Mouse (Mus musculus): Measurements from ENCODE around the gene Plekhj1. TPM values are rescaled to one million over a fixed set of nuclear protein-coding genes. Genes with fewer than 3 reads are reported as not detected.
A peak's percentile ranks its signal among the peaks of the same experiment; 100 is the strongest.

The Plekhj1 gene
- total RNA-seq, 2 experiments from 2014 or later = 50.0 to 63.2 TPM

GRCm38 (mm10) chr10:80805925-80806324 is 7.5 kb upstream of the Plekhj1 start:
- DNase-seq = peak; percentile 93

- DNase-seq = no peak
Observed at GRCm38 (mm10) chr10:80805322-80805721, 6.9 kb upstream of the Plekhj1 start.

DNA sequence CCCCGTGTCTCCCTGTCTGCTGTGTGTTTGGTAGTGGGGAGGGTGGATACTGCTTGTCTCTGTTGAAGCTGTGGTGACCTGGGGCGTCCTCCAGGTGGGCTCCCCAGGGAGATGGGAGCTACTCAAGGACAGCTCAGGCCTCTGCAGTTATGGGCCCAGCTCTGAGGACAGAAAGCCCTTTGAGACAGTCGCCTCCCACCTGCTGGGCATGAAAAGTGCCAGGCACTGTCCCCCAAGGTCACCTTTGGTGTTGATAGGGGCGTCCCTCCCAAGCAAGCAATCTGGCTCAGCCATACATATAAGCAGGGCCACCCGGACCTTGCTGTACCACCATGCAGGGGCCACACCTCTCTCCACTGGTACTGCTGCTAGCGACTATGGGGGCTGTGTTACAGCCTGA is 6.5 kb upstream of the Plekhj1 start, which contains the start of gene Amh:
Amh (plus strand) TSS at position 328 of the 400 bp plus-strand sequence.
- no peak for DNase-seq

DNA sequence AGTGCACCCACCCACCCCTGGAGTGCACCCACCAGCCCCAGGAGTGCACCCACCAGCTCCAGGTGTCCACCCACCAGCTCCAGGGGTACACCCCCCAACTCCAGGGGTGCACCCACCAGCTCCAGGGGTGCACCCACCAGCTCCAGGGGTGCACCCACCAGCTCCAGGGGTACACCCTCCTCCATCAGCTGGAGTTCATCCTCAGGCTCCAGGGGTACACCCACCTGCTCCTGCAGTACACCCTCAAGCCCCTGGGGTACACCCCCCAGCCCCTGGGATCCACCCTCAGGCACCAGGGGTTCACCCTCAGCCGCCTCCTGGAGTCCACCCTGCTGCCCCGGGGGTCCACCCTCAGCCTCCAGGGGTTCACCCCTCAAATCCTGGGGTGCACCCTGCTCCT is 5.9 kb upstream of the Plekhj1 start:
- DNase-seq = no peak

DNA sequence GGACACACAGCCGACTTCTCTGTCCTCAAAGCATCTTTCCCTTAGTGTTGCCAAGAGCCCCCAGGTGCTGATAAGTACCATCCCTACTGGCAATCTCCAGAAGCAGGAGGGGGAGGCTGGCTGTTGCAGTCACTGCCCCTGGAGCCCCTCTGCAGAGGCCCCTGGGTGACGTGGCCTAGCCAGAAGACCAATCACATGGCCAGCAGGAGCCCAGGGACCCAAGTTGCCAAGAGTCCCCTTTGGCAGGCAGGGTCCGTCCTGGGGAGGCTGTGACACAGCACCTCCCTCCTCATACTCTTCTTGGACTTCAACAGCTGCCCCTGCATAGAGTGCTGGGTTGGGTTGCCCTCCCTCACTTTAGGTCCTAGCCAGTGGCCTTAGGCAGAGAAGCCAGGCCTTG is 4.6 kb upstream of the Plekhj1 start:
- DNase-seq = no peak

DNA sequence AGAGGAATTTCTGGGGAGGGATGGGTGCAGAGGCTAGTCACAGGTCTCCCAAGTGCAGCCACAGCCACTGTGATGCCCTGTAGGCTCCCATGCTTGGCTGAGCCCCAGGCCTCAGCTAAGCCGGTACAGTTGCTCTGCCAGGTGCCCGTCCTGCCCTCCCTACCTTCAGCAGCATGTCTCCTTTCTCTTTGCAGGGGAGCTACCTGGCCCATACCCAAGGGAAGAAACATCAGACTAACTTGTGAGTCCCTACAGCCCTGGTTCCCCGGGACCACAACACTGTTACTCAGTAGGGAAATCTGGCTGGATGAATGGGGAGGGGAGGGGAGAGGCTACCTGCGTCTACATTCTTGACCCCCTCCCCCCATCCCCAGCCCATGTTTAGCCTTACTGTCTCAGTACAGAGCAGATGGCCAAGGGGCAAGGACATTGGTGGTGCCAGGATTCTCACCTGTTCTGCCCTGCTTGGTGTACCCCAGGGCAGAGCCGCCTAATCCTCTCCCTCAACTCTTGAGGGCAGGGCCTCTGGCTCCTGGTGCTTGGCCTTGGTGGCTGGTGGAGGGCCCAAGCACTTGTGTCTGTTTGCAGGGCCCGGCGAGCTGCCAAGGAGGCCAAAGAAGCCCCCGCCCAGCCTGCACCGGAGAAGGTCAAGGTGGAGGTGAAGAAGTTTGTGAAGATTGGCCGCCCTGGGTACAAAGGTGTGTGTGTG is 3.9 kb upstream of the Plekhj1 start:
- DNase-seq = no peak

DNA sequence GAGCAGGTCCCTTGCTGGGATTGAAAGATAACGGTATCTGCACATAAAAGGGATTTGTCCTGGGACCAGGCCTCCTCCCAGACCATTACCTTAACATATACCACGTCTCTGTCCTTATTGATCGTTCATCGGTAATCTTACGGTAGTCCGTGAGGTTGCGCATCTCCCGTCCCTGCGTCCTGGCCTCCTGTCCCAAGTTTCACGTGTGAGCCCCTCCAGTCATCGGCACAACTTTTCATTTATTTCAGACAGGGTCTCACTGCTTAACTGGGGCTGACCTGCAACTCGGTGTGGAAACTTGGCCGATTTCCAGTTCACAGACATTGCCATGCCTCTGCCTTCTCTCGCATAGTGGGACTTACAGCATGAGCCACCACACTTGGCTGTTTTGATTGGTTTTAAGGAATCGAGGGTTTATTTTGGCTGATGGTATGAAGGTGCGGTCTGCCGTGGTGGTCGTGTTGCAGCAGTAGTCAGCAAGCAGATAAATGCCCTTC is 692 bp upstream of the Plekhj1 start:
- DNase-seq = no peak

GRCm38 (mm10) chr10:80797186-80798149 is 958 bp downstream of the Plekhj1 start:
- DNase-seq = no peak

DNA sequence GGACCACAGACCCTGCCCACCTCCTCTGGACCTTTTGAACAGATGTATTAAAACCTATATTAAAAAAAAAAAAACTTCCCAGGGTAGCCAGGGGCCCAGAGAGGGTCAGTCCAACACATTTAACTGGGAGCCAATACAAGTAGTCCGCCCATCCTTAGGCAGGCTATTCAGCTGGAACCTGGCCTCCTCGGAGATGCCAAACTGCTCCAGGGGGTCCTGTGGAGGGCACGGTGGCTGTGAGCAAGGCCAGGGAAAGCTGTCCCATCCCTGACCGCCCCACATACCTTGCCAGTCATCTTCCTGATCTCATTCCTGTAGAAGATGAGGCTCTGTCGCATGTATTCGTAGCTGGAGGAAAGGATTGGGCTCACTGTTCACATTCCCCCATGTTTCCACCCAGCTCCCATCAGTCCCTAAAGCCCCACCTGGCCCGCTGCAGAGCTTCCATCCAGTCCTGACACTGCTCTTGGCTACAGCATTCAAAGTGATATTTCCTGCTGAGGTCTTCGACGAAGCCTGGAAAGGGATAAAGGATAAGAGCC is 2.0 kb downstream of the Plekhj1 start:
- no peak for DNase-seq

DNA sequence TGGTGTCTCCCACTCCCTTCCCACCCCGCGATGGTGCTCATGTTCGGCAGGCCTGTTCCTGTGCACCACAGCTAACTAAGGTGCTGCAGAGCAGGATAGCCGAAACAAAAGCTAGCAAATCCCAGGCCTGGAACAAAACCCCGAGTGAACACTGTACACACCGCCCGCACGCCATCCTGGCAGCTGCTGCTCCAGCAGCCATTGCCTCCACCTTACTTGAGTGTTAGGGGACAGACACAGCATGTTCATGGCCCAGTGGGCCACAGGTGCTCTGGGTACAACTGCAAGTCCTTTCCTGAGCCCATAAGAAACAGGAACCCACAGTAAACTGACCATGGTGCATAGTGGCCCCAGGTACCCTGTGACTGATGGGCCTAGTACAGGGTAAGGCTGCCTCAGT is 3.7 kb downstream of the Plekhj1 start:
- DNase-seq = no peak

- DNase-seq = no peak
Observed at GRCm38 (mm10) chr10:80793803-80794202, 4.6 kb downstream of the Plekhj1 start.

DNA sequence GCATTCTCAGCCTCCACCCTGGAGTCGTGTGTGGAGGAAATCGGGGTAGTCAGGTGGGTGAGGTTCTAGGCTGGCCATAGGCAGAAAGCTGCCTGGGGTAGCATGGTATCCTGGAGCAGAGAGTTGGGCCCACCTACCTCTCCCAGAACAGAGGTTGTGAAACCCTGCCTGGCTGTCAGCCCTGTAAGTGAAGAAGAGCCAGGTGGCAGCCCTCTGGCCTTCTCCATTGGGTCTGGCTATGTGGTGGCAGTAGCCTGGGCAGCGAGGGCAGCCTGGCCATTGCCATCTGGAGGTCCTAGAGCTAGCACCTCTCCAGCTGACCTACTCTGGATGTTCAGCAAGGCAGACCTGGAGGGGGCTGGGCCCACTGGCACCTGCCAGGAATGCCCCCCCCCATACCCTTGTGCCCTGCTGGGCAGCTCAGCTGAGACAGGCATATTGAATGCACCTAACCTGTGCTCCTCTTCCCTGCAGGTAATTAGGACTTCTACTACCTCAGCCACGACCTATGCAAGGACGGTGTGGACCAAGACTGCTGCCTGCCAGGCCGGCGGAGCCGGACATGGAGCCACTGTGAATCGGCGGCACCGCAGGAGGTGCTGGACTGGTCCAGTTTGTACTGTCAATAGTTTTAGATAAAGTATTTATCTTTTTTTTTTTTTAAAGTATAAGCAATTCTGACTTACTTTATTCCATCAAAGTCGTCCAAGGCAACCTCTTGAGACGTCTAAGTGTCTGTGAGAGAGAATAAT is 5.2 kb downstream of the Plekhj1 start:
- DNase-seq = no peak

GRCm38 (mm10) chr10:80792175-80793032 is 6.0 kb downstream of the Plekhj1 start:
- DNase-seq = no peak

DNA sequence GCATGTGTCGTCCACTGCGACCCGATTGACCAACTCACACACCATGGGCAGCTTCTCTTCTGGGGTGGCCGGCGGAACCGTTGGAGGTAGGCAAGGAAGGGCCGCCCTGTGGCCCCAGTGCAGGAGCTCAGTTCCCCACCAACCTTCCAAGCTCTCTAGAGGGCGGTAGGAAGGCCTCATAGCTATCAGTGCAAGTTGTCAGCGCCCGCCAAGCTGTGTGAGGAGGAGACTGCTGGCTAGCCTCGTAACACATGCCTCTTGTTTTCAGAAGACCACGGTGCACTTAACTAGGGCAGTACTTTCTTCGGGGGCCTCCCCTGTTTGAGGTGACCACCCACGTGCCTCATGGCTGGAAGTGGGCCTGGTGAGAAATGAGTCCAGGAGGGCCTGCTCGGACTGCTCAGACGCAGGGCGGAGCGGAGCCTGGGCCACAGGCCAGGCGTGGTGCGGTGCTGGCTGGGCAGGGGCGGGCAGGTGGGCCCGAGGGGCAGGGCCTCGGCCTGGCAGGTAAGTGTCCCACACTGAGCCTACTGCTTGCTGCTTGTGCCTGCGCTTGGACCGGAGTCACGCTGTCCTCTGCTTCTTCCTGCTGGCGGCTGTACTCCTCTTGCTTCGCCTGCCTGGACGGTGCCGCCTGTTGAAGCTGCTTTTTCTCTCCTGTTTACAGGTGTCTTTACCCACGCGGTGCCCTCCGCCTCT is 6.8 kb downstream of the Plekhj1 start:
- DNase-seq = no peak

GRCm38 (mm10) chr10:80790761-80791404 is 7.5 kb downstream of the Plekhj1 start:
- peak; percentile 62 for DNase-seq

GRCm38 (mm10) chr10:80787517-80787916 is 10.9 kb downstream of the Plekhj1 start:
- DNase-seq = no peak

DNA sequence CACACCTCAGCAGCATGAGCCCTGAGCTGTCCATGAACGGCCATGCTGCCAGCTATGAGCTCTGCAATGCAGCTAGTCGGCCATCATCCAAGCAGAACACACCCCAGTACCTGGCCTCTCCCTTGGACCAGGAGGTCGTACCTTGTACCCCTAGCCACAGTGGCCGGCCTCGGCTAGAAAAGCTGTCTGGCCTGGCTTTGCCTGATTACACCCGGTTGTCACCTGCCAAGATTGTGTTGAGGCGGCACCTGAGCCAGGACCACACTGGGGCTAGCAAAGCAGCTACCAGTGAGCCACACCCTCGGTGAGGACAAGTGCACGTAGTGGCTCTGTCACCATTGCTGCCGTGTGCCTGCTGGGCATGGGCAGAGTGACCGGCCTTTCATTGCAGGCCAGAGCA is 12.5 kb downstream of the Plekhj1 start:
- no peak for DNase-seq

GRCm38 (mm10) chr10:80784871-80785270 is 13.6 kb downstream of the Plekhj1 start:
- DNase-seq = no peak

- no peak for DNase-seq
Observed at GRCm38 (mm10) chr10:80784302-80784701, 14.1 kb downstream of the Plekhj1 start.

DNA sequence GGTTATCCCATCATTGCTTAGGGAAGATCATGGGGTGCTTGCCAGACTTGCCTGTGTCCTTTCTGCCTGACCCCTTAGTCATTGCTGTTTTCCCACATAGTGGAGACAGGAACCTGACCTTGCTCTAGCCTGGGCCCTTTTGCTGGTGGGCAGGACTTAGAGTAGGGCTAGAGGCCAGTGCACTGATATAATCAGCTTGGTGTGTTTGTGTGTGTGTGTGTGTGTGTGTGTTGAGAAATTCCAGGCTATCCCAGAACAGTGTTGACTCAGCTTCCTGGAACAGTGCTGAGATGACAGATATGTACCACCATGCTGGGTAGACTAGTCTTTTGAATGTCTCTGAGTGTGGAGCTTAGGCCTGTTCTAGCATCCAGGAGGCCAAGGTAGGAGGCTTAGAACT is 18.9 kb downstream of the Plekhj1 start:
- peak; percentile 54 for DNase-seq
